Mouse (Mus musculus): Measurements from ENCODE around the gene Kidins220.

Gene Kidins220

DNA sequence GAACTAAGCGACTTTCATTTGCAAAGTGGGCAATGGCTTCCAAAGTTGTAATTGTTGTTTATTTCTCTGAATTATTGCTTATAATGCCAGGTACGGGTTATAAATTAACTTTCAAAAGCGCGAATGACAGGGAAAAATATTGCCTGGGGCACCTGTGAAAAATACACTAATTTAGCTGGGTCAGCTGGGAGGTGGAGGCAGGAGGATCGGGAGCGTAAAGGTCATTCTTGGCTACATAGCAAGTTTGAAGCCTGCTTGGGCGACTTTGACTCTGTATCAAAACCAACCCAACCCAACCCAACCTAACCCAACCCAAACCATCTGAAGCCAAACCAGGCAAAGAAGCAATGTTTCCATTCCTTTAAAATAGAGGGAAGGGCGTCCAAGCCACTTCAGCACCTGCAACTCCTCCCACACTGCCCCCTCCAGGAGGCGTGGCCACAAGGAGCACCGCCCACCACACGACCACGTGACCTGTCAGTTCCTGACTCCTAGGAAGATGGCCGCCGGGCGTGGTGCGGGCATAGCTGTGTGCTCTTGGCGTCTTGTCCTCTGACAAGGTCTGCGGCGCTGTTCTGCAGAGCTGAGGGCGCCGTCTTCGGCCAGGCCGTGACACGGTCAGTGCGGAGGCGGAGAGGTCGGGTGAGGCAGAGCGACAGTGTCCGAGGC lies at the start of gene Kidins220:
TSS of gene Kidins220 (plus strand) at position 480 of the 669 bp plus-strand sequence.
- in situ Hi-C loops (cut with MseI, MboI) = no loop called here

DNA sequence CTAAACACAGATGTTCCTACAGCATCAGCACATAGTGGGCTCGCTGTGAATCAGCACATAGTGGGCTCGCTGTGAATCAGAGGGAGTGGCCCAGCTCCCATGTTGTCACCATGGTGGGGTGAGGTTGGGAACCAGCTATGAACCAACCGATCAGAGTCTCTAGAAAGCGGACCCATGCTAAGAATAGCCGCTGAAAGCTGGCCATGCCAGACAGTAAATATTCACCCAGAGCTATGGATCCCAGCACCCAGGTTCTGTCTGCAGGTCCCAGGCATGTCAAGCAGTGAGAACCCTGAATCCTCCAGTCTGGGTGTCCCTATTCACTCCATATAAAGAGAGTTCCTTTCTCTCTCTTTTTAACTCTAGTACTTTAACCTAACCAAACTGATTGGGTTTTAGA lies 49.4 kb upstream of the Kidins220 start:
- in situ Hi-C loops (cut with MseI, MboI) = no loop called here

DNA sequence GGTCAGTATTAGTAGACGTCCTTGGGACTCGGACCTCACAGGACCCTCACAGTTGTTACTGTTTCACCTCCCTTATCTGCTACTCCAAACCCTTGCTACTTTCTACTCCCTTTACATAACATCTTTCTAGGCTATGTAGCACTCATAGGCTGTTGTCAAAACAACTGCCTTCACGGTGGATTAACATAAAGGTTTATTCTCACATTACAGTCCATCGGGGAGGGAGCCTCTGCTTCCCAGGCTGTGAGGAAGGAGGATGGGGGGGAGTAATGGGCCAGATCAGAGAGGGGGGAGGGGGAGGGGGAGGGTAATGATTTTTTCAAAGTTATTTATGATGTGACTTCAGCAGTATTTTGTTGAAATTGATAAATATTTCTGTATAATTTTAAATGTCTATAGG lies 49.0 kb upstream of the Kidins220 start:
- in situ Hi-C loops (cut with MseI, MboI) = no loop called here

DNA sequence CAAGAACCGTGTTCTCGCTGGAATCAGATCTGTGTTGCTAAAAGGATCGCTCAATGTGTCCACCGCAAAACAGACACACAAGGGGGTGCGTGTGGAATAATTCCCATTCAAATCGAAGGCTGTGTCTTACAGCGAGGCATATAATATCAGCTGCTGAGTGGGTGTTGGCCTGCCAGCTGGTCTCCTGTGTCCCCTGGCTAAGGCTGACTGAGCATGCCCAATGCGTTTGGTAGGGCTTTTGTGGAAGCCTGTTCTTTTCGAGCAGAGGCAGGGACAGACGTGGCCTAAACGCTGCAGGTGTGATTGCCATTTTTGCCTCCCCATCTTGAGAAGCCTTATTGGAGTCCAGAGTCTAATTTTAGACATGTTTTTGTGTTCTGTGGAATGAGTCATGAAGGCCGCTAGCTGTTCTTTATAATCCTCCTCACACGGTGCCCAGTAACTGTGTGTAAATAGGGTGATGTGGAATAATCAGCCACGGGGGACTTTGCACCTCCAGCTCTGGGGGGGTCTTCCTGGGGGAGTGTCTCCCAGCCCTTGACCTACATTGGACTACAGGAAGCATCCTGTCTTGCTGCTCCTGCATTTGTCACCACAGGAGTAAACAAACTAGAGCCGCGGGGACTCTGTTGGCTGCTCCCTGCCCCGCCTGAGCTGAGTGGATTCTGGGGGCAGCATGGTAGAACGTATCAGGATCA lies 46.5 kb upstream of the Kidins220 start:
- in situ Hi-C loops (cut with MseI, MboI) = no loop called here

DNA sequence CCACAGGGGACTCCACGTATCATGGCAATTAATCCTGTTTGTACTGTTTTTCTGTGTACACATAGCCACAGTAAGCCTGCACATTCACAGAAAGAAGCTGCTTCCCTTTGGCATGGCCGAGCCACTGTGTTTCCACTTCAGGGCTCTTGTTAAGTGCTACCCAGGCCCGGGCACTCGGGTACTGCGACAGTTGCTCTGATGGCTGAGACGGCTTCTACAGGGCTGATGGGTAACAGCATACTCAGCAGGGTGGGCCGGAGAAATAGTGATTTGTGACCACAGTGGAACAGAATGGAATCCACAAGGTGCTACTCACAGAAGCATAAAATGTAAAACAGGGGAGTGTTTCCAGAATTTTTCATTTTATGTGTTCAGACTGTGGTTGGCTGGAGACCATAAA lies 45.7 kb upstream of the Kidins220 start:
- in situ Hi-C loops (cut with MseI, MboI) = no loop called here

DNA sequence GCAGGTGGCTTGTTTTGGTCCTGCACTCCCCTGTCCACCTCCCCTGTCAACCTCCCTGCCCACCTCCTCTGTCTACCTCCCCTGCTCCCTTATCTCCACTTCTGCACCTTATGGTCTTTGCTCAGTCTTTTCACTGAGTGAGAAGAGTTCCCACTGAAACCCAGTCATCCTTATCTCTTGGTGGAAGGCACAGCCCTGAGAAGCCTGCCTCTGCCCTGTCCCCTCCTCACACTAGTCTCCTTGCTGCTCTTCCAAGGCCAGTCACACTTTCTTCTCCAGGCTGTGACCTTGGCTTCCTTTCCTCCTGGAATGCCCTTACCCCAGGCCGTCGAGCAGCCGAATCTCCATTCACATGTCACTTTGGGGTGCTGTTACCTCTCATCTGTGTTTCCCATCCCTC lies 44.0 kb upstream of the Kidins220 start:
- in situ Hi-C loops (cut with MseI, MboI) = no loop called here

DNA sequence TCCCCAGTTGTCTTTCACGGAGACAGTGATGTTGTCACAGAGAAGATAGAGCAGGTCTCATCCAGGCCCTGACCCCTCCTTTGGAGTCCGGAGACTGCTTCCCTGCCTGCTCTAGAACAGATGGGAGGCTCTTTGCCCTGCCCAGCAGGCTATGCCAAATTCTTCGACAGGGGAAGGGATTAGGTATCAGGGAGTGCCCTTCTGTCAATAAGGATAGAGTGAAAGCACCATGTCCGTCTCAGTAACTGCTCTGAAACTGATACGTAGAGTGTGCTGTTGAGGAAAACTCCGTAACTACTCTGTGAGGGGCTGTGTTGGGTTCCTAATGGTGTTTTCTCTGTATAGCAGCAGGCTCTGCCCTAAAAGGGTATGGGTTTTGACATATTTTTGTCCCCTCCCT lies 42.6 kb upstream of the Kidins220 start:
- in situ Hi-C loops (cut with MseI, MboI) = no loop called here

DNA sequence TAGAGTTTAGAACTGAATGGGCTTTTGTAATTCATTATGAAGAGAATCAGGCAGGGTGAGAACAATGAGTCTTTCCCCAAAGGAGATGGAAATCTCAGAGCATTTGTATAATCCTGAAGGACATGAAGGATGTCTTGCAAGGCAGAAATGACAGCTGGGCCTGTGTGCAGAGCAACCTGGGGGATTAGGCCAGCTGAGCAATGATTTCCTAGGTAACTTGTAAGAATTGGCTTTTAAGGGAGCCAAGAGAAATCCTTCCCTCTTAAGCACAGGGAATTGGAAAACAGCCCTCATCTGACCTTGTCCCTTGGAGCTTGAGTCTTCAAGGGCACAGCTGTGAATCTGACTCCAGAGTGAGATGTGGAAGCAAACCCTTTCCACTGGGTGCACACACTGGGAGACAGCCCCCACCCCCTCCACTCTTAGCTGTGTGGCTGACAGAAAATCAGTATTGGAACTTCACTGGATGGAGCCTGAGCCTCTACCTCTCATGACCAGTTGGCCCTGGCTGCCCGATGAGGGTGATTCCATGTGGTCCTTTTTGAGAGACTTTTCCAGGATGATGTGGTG lies 41.4 kb upstream of the Kidins220 start:
- in situ Hi-C loops (cut with MseI, MboI) = no loop called here

DNA sequence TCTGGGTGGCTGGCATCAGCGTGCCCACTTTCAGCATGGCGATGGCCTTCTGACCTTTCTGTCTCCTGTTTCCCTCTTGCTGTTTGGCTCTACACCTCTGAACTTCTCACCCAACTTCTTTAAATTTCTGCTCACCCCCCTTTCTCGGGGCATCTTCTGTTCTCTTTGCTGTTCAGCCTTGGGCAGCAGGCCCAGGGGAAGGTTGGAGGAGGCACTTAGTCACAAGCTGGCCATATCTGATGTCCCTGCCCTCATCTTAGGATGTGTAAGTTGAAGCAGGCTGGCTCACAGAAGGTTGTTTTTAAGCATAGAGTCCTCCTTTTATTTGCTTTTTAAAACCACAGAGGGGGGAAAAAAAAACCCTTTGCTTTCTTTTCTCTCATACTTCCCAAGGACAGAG lies 40.7 kb upstream of the Kidins220 start:
- in situ Hi-C loops (cut with MseI, MboI) = no loop called here

DNA sequence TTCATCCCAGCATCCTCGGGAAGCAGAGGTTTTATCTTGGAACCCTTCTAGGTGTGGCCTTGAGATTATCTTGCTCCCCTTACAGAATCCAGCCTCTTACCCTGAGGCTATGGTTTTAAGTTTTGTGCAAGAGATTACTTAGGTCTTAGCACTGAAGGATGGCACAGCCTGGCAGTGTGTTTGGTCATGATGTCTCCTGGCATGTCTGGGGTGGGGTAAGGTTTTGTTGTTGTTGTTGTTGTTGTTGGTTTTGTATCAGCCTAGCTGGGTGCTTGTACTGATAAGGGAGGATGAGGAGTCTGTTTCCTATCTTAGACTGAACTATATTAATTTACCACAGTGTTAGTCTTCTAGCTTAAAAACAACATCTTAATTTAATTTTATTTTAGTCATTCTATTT lies 38.4 kb upstream of the Kidins220 start:
- in situ Hi-C loops (cut with MseI, MboI) = no loop called here

DNA sequence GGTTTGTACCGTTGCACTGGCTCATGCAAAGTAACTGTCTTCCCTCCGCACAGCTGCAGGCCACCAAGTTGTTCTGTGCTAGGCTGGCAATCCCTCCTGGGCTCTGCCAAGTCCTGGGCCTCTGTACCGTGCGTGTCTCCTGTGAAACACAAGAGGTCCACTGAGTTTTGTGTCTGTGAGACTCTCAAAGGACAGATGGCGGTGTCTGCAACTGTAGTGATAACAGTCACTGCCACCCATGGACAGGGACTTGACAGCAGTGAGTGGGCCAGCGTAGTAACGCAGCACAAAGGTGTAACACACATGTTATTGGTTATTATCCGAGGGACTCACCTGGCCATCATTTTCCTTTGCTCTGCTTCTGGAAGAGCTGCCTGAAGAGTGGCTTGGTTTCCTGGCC lies 35.4 kb upstream of the Kidins220 start:
- in situ Hi-C loops (cut with MseI, MboI) = no loop called here

DNA sequence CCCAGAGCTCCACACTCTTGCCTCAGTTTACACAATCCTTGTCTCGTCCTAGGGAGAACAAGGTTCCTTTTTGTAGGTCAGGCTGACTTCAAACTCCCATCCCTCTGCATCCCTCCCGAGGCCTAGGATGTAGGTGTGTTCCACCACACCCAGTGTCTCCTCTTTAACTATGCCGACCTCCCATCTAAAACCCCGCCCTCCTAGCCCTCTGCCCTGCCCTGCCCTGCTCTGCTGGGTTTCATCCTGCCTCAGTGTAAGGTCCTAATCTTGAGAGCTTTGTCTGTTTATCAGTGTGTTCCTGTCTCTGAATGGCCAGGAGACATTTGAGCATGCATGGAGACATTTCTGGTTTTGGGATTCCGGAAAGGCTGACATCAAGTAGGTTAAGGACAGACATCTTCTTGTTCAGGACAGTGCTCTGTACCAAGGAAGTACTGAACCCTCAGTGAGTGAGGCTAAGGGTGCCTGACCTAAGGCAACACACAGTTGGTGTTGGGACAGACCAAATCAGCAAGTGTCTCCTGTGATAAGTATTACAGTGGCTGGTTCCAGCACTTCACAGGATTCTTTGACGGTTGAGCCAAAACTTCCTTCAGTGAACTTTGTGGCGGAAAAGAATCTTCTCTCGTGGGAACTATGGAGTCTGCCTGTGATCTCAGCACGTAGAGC lies 32.0 kb upstream of the Kidins220 start:
- in situ Hi-C loops (cut with MseI, MboI) = no loop called here

DNA sequence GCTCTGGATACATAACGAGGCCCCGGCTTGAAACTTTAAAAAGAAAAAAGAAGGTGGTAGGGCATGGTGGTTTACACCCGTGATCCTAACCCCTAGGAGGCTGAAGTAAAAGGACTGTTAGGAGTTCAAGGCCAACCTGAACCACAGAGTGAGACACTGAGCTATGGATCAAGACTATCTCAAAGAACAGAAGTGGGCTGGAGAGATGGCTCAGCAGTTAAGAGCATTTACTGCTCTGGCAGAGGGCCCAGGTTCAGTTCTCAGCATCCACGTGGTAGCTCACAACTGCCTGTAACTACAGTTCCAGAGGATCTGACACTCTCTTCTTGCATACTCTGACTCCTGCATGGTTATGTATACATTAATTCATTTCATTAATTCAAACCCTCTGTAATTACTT lies 31.3 kb upstream of the Kidins220 start:
- in situ Hi-C loops (cut with MseI, MboI) = no loop called here

DNA sequence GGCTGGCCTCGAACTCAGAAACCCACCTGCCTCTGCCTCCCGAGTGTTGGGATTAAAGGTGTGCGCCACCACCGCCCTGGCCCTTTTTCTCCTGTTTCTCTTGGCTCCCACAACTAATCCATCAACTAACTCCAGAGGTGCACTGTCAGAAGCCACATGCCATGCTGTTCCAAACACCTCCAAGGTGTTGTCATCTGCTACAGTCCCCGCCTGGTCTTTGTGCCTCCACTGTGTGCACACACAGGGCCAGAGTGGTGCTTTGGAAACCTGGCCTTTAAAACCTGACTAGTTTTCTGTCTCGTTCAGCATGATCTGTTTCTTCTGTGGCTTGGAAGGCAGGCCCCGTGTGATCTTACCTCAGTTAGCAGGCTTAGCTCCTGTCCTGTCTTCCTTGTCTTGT lies 30.1 kb upstream of the Kidins220 start:
- in situ Hi-C loops (cut with MseI, MboI) = no loop called here

DNA sequence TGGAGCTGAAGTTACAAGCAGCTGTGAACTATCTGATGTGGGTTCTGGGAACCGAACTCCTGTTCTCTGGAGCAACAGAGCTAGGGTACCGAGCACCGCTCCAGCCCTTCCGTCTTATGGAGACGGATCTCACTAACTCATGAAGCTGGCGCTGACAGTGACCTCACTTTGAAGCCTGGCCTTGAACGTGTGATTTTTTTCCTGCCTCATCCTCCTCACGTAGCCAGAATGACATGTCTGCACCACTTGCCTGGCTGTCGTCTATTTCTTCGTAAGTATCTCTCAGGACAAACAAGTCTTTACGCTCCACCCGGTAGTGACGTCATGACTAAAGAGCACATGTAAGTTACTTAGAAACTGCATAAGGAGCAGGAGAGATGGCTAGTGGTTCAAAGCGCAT lies 27.7 kb upstream of the Kidins220 start:
- in situ Hi-C loops (cut with MseI, MboI) = no loop called here

DNA sequence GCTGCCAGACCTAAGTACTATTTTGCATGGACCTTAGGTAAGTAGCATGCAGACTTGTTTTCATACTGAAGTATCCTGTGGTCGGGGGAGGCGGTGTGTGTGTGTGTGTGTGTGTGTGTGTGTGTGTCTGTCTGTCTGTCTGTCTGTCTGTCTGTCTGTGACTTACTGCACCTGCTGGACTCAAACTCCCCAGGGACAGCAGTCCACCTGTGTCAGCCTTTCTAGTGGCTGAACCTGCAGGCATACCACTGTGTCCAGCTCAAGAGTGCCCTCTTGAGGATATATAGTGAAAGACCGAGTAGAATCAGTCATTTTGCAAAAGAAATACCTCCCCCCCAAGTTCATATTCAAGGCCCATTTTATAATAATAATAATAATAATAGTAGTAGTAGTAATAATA lies 26.4 kb upstream of the Kidins220 start:
- in situ Hi-C loops (cut with MseI, MboI) = no loop called here

DNA sequence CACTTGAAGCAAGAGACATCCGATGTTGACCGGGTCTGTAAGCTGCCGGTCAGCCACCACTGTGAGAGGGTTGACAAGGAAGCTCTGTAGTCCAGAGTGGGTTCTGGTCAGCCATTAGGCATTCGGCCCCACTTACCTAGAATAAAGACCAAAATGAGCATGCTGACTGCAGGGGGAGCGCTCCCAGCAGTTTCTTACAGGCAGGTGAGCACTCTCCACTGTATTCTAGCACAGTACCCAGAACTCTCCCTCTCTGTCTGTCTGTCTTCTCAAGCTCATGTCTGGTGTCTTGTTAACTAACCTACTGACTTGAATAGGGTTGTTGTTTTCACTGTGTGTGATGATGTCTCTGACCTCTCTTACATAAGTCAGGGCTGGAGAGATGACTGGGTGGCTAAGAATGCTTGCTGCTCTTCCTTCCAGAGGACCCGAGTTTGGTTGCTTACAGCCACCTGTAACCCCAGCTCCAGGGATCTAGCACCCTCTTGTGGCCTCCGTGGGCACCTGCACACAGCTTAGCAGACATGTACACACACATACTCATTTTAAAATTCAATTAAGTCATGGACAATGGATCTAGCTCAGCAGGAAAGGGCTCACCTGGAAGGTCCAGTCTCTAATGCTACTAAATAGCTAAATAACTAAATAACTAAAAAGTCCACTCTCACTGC lies 24.2 kb upstream of the Kidins220 start:
- in situ Hi-C loops (cut with MseI, MboI) = loop anchor here (5.0 kb wide), 1 partner anchor 233 kb away; no protein-coding TSS in a partner anchor

DNA sequence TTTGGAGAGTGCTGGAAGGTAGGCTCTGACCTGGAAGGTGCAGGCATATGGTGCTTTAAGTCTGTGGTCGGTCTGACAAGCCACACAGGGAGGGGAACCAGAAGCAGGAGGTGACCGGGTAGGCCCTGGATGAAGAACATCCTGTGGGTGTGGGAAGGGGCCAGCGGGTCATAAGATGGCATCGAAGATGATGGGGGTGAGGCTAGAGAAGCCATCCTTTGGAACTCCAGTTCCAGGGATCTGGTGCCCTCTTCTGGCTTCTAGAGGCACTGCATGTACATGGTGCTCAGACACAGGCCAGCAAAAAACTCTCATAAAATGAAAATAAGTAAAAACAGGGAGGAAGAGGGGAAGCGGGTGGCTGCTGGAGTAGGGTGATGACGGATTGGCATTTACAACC lies 22.6 kb upstream of the Kidins220 start:
- in situ Hi-C loops (cut with MseI, MboI) = loop anchor here (5.0 kb wide), 1 partner anchor 235 kb away; no protein-coding TSS in a partner anchor

DNA sequence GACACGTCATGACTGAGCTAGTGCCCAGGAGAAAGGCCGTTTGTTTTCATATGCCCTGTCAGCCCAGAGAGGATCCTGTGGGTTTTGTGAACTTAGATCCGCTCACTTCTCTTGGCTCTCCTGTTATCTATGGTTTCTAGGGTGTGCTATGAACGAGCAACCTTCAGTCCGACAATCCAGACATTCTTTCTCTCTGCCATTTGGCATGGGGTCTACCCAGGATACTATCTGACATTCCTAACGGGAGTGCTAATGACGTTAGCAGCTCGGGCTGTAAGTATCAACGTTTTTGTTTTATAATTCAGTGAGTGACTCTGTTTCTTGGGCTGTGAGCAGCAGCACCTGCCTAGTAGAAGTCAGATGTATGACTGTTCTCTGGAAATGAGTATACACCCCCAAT lies 19.6 kb upstream of the Kidins220 start:
- in situ Hi-C loops (cut with MseI, MboI) = no loop called here

DNA sequence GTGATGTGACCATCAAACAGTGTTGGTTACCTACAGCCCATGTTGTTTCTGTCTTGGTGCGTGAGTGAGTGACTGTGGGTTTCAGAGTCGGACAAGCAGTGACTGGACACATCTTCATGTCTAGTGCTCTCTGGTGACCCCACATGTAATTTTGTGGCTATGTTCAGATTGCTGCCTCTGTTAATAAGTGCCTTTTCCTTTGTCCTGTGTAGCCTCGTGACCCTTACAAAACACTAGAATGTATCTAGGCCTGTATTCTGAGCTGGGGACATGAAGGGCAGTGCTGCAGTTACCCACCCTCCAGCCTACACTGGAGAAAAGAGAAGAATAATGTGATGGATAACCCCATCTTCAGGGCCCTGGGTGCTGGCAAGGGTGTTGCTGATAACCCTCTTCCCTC lies 16.2 kb upstream of the Kidins220 start:
- in situ Hi-C loops (cut with MseI, MboI) = no loop called here

DNA sequence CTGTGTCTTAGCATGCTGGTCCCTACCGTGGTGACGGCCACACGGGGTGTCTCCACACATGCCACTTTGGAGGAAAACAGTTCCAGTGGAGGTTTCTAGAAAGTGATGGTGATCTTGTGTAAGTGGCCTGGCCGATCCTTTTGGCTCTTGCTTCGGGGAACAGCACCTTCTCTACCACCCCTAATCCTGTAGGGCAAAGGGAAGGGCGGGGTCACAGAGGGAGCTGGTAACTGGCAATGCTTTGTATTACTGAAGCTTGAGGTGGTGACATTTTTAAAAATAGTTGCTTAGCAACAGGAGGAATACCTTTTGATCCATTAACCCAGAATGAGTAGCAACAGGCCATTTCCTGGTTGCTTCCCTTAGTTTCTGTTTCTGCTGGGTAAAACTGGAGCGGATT lies 12.9 kb upstream of the Kidins220 start:
- in situ Hi-C loops (cut with MseI, MboI) = no loop called here

DNA sequence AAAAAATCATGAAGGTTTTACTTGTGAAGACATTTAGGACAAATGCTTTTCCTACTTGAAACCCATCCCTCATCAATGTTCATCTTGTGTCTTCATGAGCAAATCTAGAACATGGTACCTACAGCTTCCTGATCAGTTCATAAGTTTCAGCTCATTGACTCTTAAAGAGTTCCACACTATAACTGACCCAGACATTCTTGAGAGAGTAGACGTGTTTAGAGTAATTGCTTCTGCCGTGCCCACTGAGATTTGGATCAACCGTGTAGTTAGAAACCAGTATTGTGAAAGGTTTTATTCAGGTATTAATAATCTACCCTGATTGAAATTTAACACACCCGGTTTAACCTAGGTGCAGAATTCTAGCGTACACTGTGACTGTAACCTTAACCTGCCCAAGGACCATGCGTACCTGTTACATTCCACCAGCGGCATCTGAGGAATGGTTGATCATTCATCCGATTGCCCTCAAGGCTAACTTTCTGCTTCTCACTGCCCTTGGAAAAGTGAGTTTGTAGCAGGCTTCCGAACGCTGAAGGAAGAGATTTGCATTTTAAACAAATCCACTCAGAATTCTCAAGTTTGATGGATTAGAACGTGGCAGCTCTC lies 12.3 kb upstream of the Kidins220 start:
- in situ Hi-C loops (cut with MseI, MboI) = no loop called here

Measured in mouse trophoblast stem cell (cell line).